In the genomic region with DNA sequence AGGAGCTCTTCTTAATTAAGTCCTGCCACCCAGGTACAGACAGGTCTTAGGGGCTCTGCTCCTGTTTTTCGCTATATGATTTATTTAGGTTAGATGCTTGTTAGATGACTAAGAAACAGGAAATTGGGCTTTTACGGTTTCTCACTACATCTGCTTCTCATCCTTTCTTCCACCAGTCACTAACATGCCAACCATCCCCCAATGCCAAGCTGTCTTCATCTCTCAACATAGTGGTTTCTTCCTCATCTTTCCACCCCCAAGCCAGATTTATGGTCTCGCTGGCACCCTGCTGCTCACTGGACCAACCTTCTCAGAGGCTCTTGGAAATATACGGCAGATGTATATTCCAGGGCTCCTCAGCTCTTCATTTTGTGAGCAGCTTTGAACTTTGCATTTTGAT, we compare ENCODE assay signal across 14 mouse cellular contexts. TPM values are rescaled to one million over a fixed set of nuclear protein-coding genes. Genes with fewer than 3 reads are reported as not detected.
DNase-seq lines count a peak whose midpoint lies in the region; ATAC-seq and TF ChIP-seq lines count a peak whose summit lies in the region.
"Had no signal": no experiment of that assay in that cellular context is flagged by ENCODE, and none has a peak within 500 bp of the region (broad histone marks: within the 10 kb centered on the region; RNA-seq: fewer than 3 reads in every experiment).

No protein-coding gene starts in this region.

- H3K4me2 ChIP-seq in intestine, embryonic 15.5 days (replicated peaks) = 0 out of 2 replicates have a peak overlapping the region, but pooled peaks have one; percentile 94
- H3K4me2 ChIP-seq in intestine, postnatal 0 days (replicated peaks; ENCODE audit: low read depth) = no peak overlapping the region
- peak overlapping the region; percentile 93 for H3K4me2 ChIP-seq in liver, embryonic 15.5 days

- no peak for TF ChIP-seq CTCF in intestine, postnatal 0 days (IDR thresholded peaks at IDR 0.05; ENCODE audit: low read depth)

- peak; percentile 74 for DNase-seq in 3T3-L1 (ENCODE audit: low read depth, low spot score)
- peak; percentile 60 for DNase-seq in brain, adult 2 months (ENCODE audit: low read depth, low spot score)
- DNase-seq in frontal cortex, postnatal 36 days (ENCODE audit: low spot score in 2 of 2) = no peak
- no peak for DNase-seq in gastrocnemius, postnatal 4 days (ENCODE audit: low spot score in 2 of 2)
- DNase-seq in thymus, postnatal 36 days = no peak
- DNase-seq: cerebellum, postnatal 10 days; gastrocnemius, postnatal 14 days; kidney, adult 9 months; layer of hippocampus, adult 9-11 months; spleen, adult 18-20 months had no signal

- no peak for ATAC-seq in intestine, embryonic 15.5 days
- no peak for ATAC-seq in intestine, postnatal 0 days
- ATAC-seq in liver, embryonic 15.5 days (ENCODE audit: insufficient read depth) = no peak

- peaks cover 20% of the 10 kb centered on the region for H3K36me3 ChIP-seq in intestine, embryonic 15.5 days
- peaks cover 47% of the 10 kb centered on the region for H3K36me3 ChIP-seq in intestine, postnatal 0 days (ENCODE audit: control insufficient read depth, insufficient read depth)
- H3K36me3 ChIP-seq in liver, embryonic 15.5 days (replicated peaks) = peaks cover 42% of the 10 kb centered on the region

- H3K27ac ChIP-seq in intestine, embryonic 15.5 days = no peak overlapping the region
- no peak overlapping the region; the same call in 1 of the 2 replicates for H3K27ac ChIP-seq in intestine, postnatal 0 days (ENCODE audit: low read depth, low read length)
- no peak overlapping the region for H3K27ac ChIP-seq in liver, embryonic 15.5 days (replicated peaks)

- no peaks in the 10 kb centered on the region for H3K27me3 ChIP-seq in intestine, embryonic 15.5 days (replicated peaks)
- no peaks in the 10 kb centered on the region for H3K27me3 ChIP-seq in intestine, postnatal 0 days (replicated peaks; ENCODE audit: control insufficient read depth, insufficient read depth, low read length)
- no peaks in the 10 kb centered on the region for H3K27me3 ChIP-seq in liver, embryonic 15.5 days

- 82% methylated on average over 4 of the region's 4 CpGs for WGBS in intestine, embryonic 15.5 days
- 87% methylated on average over 4 of the region's 4 CpGs for WGBS in intestine, postnatal 0 days
- 86% methylated on average over 4 of the region's 4 CpGs for WGBS in liver, embryonic 15.5 days (ENCODE audit: insufficient replicate concordance)

- H3K9ac ChIP-seq in intestine, embryonic 15.5 days = no peak overlapping the region
- H3K9ac ChIP-seq in intestine, postnatal 0 days (ENCODE audit: low read depth, low read length) = no peak overlapping the region
- no peak overlapping the region for H3K9ac ChIP-seq in liver, embryonic 15.5 days

- H3K9me3 ChIP-seq in intestine, embryonic 15.5 days = no peaks in the 10 kb centered on the region
- H3K9me3 ChIP-seq in intestine, postnatal 0 days (ENCODE audit: control insufficient read depth) = no peaks in the 10 kb centered on the region
- no peaks in the 10 kb centered on the region for H3K9me3 ChIP-seq in liver, embryonic 15.5 days (replicated peaks)

- peaks cover 10% of the 10 kb centered on the region for H3K4me1 ChIP-seq in intestine, embryonic 15.5 days (replicated peaks)
- 0 out of 2 replicates have a peak, but pooled peaks cover 7% of the 10 kb centered on the region for H3K4me1 ChIP-seq in intestine, postnatal 0 days (replicated peaks; ENCODE audit: control insufficient read depth, insufficient read depth, low read length)
- peaks cover 26% of the 10 kb centered on the region for H3K4me1 ChIP-seq in liver, embryonic 15.5 days (replicated peaks)

- H3K4me3 ChIP-seq in intestine, embryonic 15.5 days (replicated peaks) = no peak overlapping the region
- no peak overlapping the region for H3K4me3 ChIP-seq in intestine, postnatal 0 days (ENCODE audit: low read depth, low read length)
- H3K4me3 ChIP-seq in liver, embryonic 15.5 days (replicated peaks) = peak overlapping the region; percentile 81; the same call in 1 of the 2 replicates

RNA-seq across cellular contexts. Expression of gene Selenoo, which starts 1.8 kb away (rescaled TPM):
- polyA plus RNA-seq in intestine, embryonic 15.5 days (2015; fragmentation: Nextera tagmentation; extraction: Ambion mirVana) = 15.9 and 17.6 TPM in 2 replicates
- 9.6 and 10.4 TPM in 2 replicates for polyA plus RNA-seq in intestine, postnatal 0 days (2015; fragmentation: Nextera tagmentation; extraction: Ambion mirVana)
- polyA plus RNA-seq in liver, embryonic 15.5 days (2015; fragmentation: Nextera tagmentation; extraction: Ambion mirVana) = 9.3 and 10.7 TPM in 2 replicates
- total RNA-seq in gastrocnemius, postnatal 4 days (2021) = 10 to 100 TPM; 10.5 to 12.4 TPM

RNA-seq across cellular contexts. Expression of gene Trabd, which starts 15.7 kb away (rescaled TPM):
- 46.4 and 56.6 TPM in 2 replicates for polyA plus RNA-seq in intestine, embryonic 15.5 days (2015; fragmentation: Nextera tagmentation; extraction: Ambion mirVana)
- polyA plus RNA-seq in intestine, postnatal 0 days (2015; fragmentation: Nextera tagmentation; extraction: Ambion mirVana) = 32.5 and 33.0 TPM in 2 replicates
- 19.2 and 23.8 TPM in 2 replicates for polyA plus RNA-seq in liver, embryonic 15.5 days (2015; fragmentation: Nextera tagmentation; extraction: Ambion mirVana)
- total RNA-seq in gastrocnemius, postnatal 4 days (2021) = 10 to 100 TPM; 33.8 to 34.8 TPM

RNA-seq across cellular contexts. Expression of gene Panx2, which starts 31.1 kb away (rescaled TPM):
- 0.21 and 0.59 TPM in 2 replicates for polyA plus RNA-seq in intestine, embryonic 15.5 days (2015; fragmentation: Nextera tagmentation; extraction: Ambion mirVana)
- 0.26 and 0.48 TPM in 2 replicates for polyA plus RNA-seq in intestine, postnatal 0 days (2015; fragmentation: Nextera tagmentation; extraction: Ambion mirVana)
- not detected in 2 replicates for polyA plus RNA-seq in liver, embryonic 15.5 days (2015; fragmentation: Nextera tagmentation; extraction: Ambion mirVana)
- under 1 TPM; 0.13 to 0.15 TPM for total RNA-seq in gastrocnemius, postnatal 4 days (2021)
- total RNA-seq: megakaryocyte, adult 5-6 weeks had no signal

RNA-seq across cellular contexts. Expression of gene Tubgcp6, which starts 32.2 kb away (rescaled TPM):
- 10.5 and 12.6 TPM in 2 replicates for polyA plus RNA-seq in intestine, embryonic 15.5 days (2015; fragmentation: Nextera tagmentation; extraction: Ambion mirVana)
- polyA plus RNA-seq in intestine, postnatal 0 days (2015; fragmentation: Nextera tagmentation; extraction: Ambion mirVana) = 3.6 and 4.2 TPM in 2 replicates
- 6.0 and 7.5 TPM in 2 replicates for polyA plus RNA-seq in liver, embryonic 15.5 days (2015; fragmentation: Nextera tagmentation; extraction: Ambion mirVana)
- total RNA-seq in gastrocnemius, postnatal 4 days (2021) = 10 to 100 TPM; 13.5 to 16.6 TPM

RNA-seq across cellular contexts. Expression of gene Hdac10, which starts 37.8 kb away (rescaled TPM):
- 20.3 and 20.8 TPM in 2 replicates for polyA plus RNA-seq in intestine, embryonic 15.5 days (2015; fragmentation: Nextera tagmentation; extraction: Ambion mirVana)
- polyA plus RNA-seq in intestine, postnatal 0 days (2015; fragmentation: Nextera tagmentation; extraction: Ambion mirVana) = 7.6 and 8.6 TPM in 2 replicates
- 8.6 and 9.1 TPM in 2 replicates for polyA plus RNA-seq in liver, embryonic 15.5 days (2015; fragmentation: Nextera tagmentation; extraction: Ambion mirVana)
- 10 to 100 TPM; 11.2 to 11.8 TPM for total RNA-seq in gastrocnemius, postnatal 4 days (2021)

Comparison
In these comparisons a context has a peak if more than half of its experiments do, and no peak if none do; other contexts are left out.
1. DNase-seq: peak in 3T3-L1 (single experiment) and brain, adult 2 months (single experiment); none in frontal cortex, postnatal 36 days (0 of 2), gastrocnemius, postnatal 4 days (0 of 2) and thymus, postnatal 36 days (0 of 2).